ENCODE assay signal across 16 mouse cellular contexts in the genomic region with DNA sequence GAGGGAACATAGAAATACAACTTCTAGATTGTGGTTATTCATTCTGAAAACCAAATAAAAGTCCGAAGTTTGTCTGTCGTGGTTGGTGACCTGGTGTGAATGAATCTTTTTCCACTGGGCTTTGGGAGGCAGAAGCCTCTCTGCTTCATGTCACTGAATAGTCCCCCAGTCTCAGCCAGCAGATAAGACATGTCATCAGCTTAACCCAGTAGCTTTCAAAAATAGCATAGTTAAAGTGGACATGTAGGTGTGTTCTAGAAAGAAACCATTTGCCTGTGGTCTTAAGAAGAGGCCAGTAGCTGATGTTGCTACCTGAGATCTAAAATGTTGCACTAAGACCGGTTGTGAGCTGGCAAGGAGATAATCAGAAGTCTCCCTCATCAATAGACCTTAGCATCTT.
DNase-seq lines count a peak whose midpoint lies in the region; ATAC-seq and TF ChIP-seq lines count a peak whose summit lies in the region.
"Had no signal": no experiment of that assay in that cellular context is flagged by ENCODE, and none has a peak within 500 bp of the region (broad histone marks: within the 10 kb centered on the region; RNA-seq: fewer than 3 reads in every experiment).

No protein-coding gene starts in this region.

- H3K27ac ChIP-seq in heart, embryonic 12.5 days (ENCODE audit: poor library complexity, severe bottlenecking) = peak overlapping the region; percentile 96
- H3K27ac ChIP-seq in lung, embryonic 14.5 days (ENCODE audit: low read depth) = no peak overlapping the region
- H3K27ac ChIP-seq in heart, embryonic 16.5 days (ENCODE audit: low read length) = peak overlapping the region; percentile 99
- H3K27ac ChIP-seq in stomach, embryonic 15.5 days = no peak overlapping the region; the same call in 1 of the 2 replicates
- no peak overlapping the region for H3K27ac ChIP-seq in hindbrain, embryonic 11.5 days (ENCODE audit: low read depth, low read length)
- H3K27ac ChIP-seq: embryonic facial prominence, embryonic 13.5 days; forebrain, embryonic 15.5 days; hindbrain, embryonic 10.5 days; limb, embryonic 15.5 days; liver, embryonic 15.5 days had no signal

- DNase-seq in heart, postnatal 4 days = no peak
- no peak for DNase-seq in lung, embryonic 14.5 days
- no peak for DNase-seq in lung, postnatal 36 days
- DNase-seq in hindbrain, embryonic 11.5 days (ENCODE audit: low spot score) = no peak
- no peak for DNase-seq in testis, postnatal 10 days (ENCODE audit: low spot score)
- DNase-seq: cerebellum, adult 8-10 months; gastrocnemius, postnatal 36 days; kidney, adult 8-10 months had no signal

- H3K27me3 ChIP-seq in heart, embryonic 12.5 days (replicated peaks) = no peaks in the 10 kb centered on the region
- H3K27me3 ChIP-seq in lung, embryonic 14.5 days (ENCODE audit: insufficient read depth, low read length) = no peaks in the 10 kb centered on the region
- no peaks in the 10 kb centered on the region for H3K27me3 ChIP-seq in heart, embryonic 16.5 days (ENCODE audit: control insufficient read depth, insufficient read depth, low read length)
- no peaks in the 10 kb centered on the region for H3K27me3 ChIP-seq in stomach, embryonic 15.5 days (replicated peaks)
- no peaks in the 10 kb centered on the region for H3K27me3 ChIP-seq in hindbrain, embryonic 11.5 days (ENCODE audit: control insufficient read depth, insufficient read depth, low read length)
- H3K27me3 ChIP-seq: embryonic facial prominence, embryonic 13.5 days; forebrain, embryonic 15.5 days; limb, embryonic 15.5 days; liver, embryonic 15.5 days had no signal

- whole genome bisulfite sequencing in heart, embryonic 12.5 days = 6% methylated on average over 3 of the region's 3 CpGs
- WGBS in lung, embryonic 14.5 days = 53% methylated on average over 3 of the region's 3 CpGs
- WGBS in heart, embryonic 16.5 days = 19% methylated on average over 3 of the region's 3 CpGs
- 60% methylated on average over 3 of the region's 3 CpGs for WGBS in stomach, embryonic 15.5 days
- 80% methylated on average over 3 of the region's 3 CpGs for WGBS in hindbrain, embryonic 11.5 days

- peak overlapping the region; percentile 66 for H3K4me3 ChIP-seq in heart, embryonic 12.5 days
- H3K4me3 ChIP-seq in lung, embryonic 14.5 days (ENCODE audit: low read depth, low read length) = no peak overlapping the region
- H3K4me3 ChIP-seq in heart, embryonic 16.5 days (ENCODE audit: low read length) = peak overlapping the region; percentile 64
- no peak overlapping the region for H3K4me3 ChIP-seq in stomach, embryonic 15.5 days (replicated peaks)
- H3K4me3 ChIP-seq in hindbrain, embryonic 11.5 days (ENCODE audit: low read depth, low read length) = no peak overlapping the region
- H3K4me3 ChIP-seq: forebrain, embryonic 15.5 days; hindbrain, embryonic 10.5 days; liver, embryonic 15.5 days had no signal

- H3K4me2 ChIP-seq in heart, embryonic 12.5 days = peak overlapping the region; percentile 58
- peak overlapping the region; percentile 32; the same call in 1 of the 2 replicates for H3K4me2 ChIP-seq in lung, embryonic 14.5 days
- H3K4me2 ChIP-seq in heart, embryonic 16.5 days (ENCODE audit: low read depth, low read length) = peak overlapping the region; percentile 60
- peak overlapping the region; percentile 33; the same call in 1 of the 2 replicates for H3K4me2 ChIP-seq in stomach, embryonic 15.5 days
- H3K4me2 ChIP-seq in hindbrain, embryonic 11.5 days (replicated peaks; ENCODE audit: low read depth, low read length) = no peak overlapping the region
- H3K4me2 ChIP-seq: forebrain, embryonic 15.5 days; liver, embryonic 15.5 days had no signal

- H3K4me1 ChIP-seq in heart, embryonic 12.5 days (replicated peaks) = peaks cover 33% of the 10 kb centered on the region
- peaks cover 14% of the 10 kb centered on the region for H3K4me1 ChIP-seq in lung, embryonic 14.5 days (ENCODE audit: insufficient read depth)
- peaks cover 20% of the 10 kb centered on the region for H3K4me1 ChIP-seq in heart, embryonic 16.5 days (ENCODE audit: control insufficient read depth, insufficient read depth, low read length)
- H3K4me1 ChIP-seq in stomach, embryonic 15.5 days = peaks cover 7% of the 10 kb centered on the region; the same call in 1 of the 2 replicates
- H3K4me1 ChIP-seq in hindbrain, embryonic 11.5 days (replicated peaks; ENCODE audit: control insufficient read depth, insufficient read depth, low read length) = 0 out of 2 replicates have a peak, but pooled peaks cover 2% of the 10 kb centered on the region
- H3K4me1 ChIP-seq: liver, embryonic 15.5 days had no signal

- TF ChIP-seq CTCF in lung, embryonic 14.5 days (IDR thresholded peaks at IDR 0.05; ENCODE audit: low read depth) = no peak

- no peaks in the 10 kb centered on the region for H3K9me3 ChIP-seq in heart, embryonic 12.5 days (replicated peaks)
- H3K9me3 ChIP-seq in lung, embryonic 14.5 days (ENCODE audit: low read depth, low read length) = no peaks in the 10 kb centered on the region
- H3K9me3 ChIP-seq in heart, embryonic 16.5 days (replicated peaks; ENCODE audit: control insufficient read depth, low read length) = no peaks in the 10 kb centered on the region
- H3K9me3 ChIP-seq in stomach, embryonic 15.5 days = no peaks in the 10 kb centered on the region
- no peaks in the 10 kb centered on the region for H3K9me3 ChIP-seq in hindbrain, embryonic 11.5 days (ENCODE audit: control insufficient read depth, low read length)
- H3K9me3 ChIP-seq: embryonic facial prominence, embryonic 13.5 days; forebrain, embryonic 15.5 days; hindbrain, embryonic 10.5 days; limb, embryonic 15.5 days; liver, embryonic 15.5 days had no signal

- peak; percentile 77 for ATAC-seq in heart, embryonic 12.5 days (ENCODE audit: insufficient number of reproducible peaks, low FRiP score)
- ATAC-seq in lung, embryonic 14.5 days (ENCODE audit: insufficient read depth) = no peak
- ATAC-seq in heart, embryonic 16.5 days (replicated peaks; ENCODE audit: extremely low read depth, insufficient read depth, low FRiP score) = peak; percentile 87
- no peak for ATAC-seq in stomach, embryonic 15.5 days (ENCODE audit: insufficient read depth, low FRiP score, low read depth)
- no peak for ATAC-seq in hindbrain, embryonic 11.5 days (ENCODE audit: low FRiP score)
- ATAC-seq: forebrain, embryonic 15.5 days had no signal

- H3K36me3 ChIP-seq in heart, embryonic 12.5 days = peaks cover 10% of the 10 kb centered on the region; the same call in 1 of the 2 replicates
- H3K36me3 ChIP-seq in lung, embryonic 14.5 days (ENCODE audit: insufficient read depth) = no peaks in the 10 kb centered on the region
- H3K36me3 ChIP-seq in heart, embryonic 16.5 days (ENCODE audit: control insufficient read depth, insufficient read depth) = no peaks in the 10 kb centered on the region
- H3K36me3 ChIP-seq in stomach, embryonic 15.5 days = no peaks in the 10 kb centered on the region
- H3K36me3 ChIP-seq in hindbrain, embryonic 11.5 days (ENCODE audit: control insufficient read depth, insufficient read depth, low read length) = no peaks in the 10 kb centered on the region
- H3K36me3 ChIP-seq: embryonic facial prominence, embryonic 13.5 days; limb, embryonic 15.5 days; liver, embryonic 15.5 days had no signal

- H3K9ac ChIP-seq in heart, embryonic 12.5 days = peak overlapping the region; percentile 87
- H3K9ac ChIP-seq in lung, embryonic 14.5 days = no peak overlapping the region
- peak overlapping the region; percentile 86 for H3K9ac ChIP-seq in heart, embryonic 16.5 days (ENCODE audit: low read length)
- no peak overlapping the region for H3K9ac ChIP-seq in stomach, embryonic 15.5 days
- no peak overlapping the region for H3K9ac ChIP-seq in hindbrain, embryonic 11.5 days (ENCODE audit: low read depth, low read length)
- H3K9ac ChIP-seq: forebrain, embryonic 15.5 days; limb, embryonic 15.5 days; liver, embryonic 15.5 days had no signal

Comparison
In these comparisons a context has a peak if more than half of its experiments do, and no peak if none do; other contexts are left out.
1. ATAC-seq: peak in heart, embryonic 12.5 days (single experiment) and heart, embryonic 16.5 days (single experiment); none in lung, embryonic 14.5 days (single experiment), stomach, embryonic 15.5 days (single experiment) and hindbrain, embryonic 11.5 days (single experiment).
2. H3K27ac ChIP-seq: peak in heart, embryonic 12.5 days (single experiment) and heart, embryonic 16.5 days (single experiment); none in lung, embryonic 14.5 days (single experiment), stomach, embryonic 15.5 days (single experiment) and hindbrain, embryonic 11.5 days (single experiment).
3. H3K4me3 ChIP-seq: peak in heart, embryonic 12.5 days (single experiment) and heart, embryonic 16.5 days (single experiment); none in lung, embryonic 14.5 days (single experiment), stomach, embryonic 15.5 days (single experiment) and hindbrain, embryonic 11.5 days (single experiment).
4. H3K9ac ChIP-seq: peak in heart, embryonic 12.5 days (single experiment) and heart, embryonic 16.5 days (single experiment); none in lung, embryonic 14.5 days (single experiment), stomach, embryonic 15.5 days (single experiment) and hindbrain, embryonic 11.5 days (single experiment).